Mouse (Mus musculus): ENCODE measurements around the gene Epor. TPM values are rescaled to one million over a fixed set of nuclear protein-coding genes. Genes with fewer than 3 reads are reported as not detected.

The Epor gene
- polyA plus RNA-seq, 1 experiment from 2014 or later, result 9.6 TPM

DNA sequence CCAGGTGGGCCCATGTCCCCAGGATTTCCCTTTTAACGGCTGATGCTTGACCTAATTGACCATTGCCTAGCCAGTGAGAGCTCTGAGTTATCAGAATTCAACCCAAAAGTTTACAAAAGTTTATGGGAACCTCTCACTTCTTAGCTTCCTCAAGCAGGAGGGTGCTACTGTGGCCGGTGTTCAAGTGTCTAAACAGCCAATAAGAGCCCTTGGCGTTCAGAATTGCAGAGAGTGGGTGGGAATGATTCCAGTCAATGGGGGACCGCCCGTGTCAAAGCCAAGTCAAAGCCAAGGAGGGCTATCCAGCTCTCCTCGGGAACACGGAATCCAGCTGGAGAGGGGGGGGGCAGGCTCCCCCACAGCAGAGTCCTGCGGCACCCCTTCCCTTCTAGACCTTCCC lies 15.2 kb downstream of the Epor start:
- Histone ChIP-seq H3K36me3 (no peaks in the 10 kb centered on the region), H3K4me1 (replicated peaks) (peaks cover 19% of the 10 kb centered on the region), H3K27ac (no peak overlapping the region), H3K4me3 (no peak overlapping the region), H3K9me3 (no peaks in the 10 kb centered on the region; the same call in 1 of the 2 replicates), H3K27me3 (ENCODE audit: insufficient read depth, poor library complexity, severe bottlenecking) (peaks cover 52% of the 10 kb centered on the region)
- DNase-seq (ENCODE audit: low spot score), result no peak
- 58% methylated on average over 8 of the region's 8 CpGs for WGBS

DNA sequence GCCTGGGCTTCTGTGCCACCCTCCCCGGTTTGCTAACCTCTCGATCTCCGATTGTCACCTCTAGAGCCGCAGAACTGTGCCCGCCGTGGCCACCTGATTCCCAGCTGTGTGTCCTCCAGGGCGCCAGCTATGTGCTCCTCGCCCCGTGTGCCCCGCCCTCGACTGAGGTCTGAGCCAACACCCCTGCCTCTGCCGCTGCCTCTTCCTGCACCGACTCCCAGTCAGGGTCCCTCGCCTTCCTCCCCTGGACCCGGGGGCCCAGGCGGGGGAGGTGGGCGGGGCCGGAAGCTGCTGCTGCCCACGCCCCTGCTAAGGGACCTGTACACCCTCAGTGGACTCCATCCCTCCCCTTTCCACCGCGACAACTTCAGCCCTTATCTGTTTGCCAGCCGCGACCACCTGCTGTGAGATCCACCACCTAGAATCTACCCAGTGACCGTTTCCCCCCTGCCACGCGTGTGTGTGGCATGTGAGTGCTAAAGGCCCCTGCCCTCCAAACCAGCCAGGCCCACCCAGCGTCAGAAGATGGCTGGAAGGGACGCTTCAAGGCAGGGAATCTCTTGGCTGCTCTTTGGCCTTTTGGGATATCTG lies 15.7 kb downstream of the Epor start:
- Histone ChIP-seq H3K27ac (no peak overlapping the region), H3K36me3 (no peaks in the 10 kb centered on the region), H3K27me3 (ENCODE audit: insufficient read depth, poor library complexity, severe bottlenecking) (peaks cover 54% of the 10 kb centered on the region), H3K4me1 (replicated peaks) (peaks cover 17% of the 10 kb centered on the region), H3K4me3 (peak overlapping the region; percentile 36), H3K9me3 (no peaks in the 10 kb centered on the region; the same call in 1 of the 2 replicates)
- DNase-seq (ENCODE audit: low spot score), result no peak
- 5% methylated on average over 28 of the region's 28 CpGs for WGBS

DNA sequence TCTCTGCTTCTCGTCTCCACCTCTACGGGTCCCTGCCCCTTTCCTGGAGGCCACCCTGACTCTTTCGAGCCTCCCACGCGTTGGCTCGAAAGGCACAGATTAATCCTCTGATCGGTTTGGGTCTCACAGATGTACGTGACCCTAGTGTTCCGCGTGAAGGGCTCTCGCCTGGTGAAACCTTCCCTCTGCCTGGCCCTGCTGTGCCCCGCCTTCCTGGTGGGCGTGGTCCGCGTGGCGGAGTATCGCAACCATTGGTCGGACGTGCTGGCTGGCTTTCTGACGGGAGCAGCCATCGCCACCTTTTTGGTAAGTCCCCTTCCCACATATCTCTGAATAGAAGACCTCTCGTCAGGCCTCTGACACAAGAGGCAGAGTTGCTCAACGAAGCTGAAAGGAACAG lies 19.0 kb downstream of the Epor start:
- H3K9me3 ChIP-seq, result no peaks in the 10 kb centered on the region
- H3K36me3 ChIP-seq, result peaks cover 11% of the 10 kb centered on the region
- H3K4me3 ChIP-seq, result peak overlapping the region; percentile 9; the same call in 1 of the 2 replicates
- peaks cover 50% of the 10 kb centered on the region for H3K27me3 ChIP-seq (ENCODE audit: insufficient read depth, poor library complexity, severe bottlenecking)
- H3K27ac ChIP-seq, result no peak overlapping the region
- WGBS, result 23% methylated on average over 23 of the region's 23 CpGs
- peaks cover 17% of the 10 kb centered on the region for H3K4me1 ChIP-seq (replicated peaks)
- DNase-seq (ENCODE audit: low spot score), result peak; percentile 30

DNA sequence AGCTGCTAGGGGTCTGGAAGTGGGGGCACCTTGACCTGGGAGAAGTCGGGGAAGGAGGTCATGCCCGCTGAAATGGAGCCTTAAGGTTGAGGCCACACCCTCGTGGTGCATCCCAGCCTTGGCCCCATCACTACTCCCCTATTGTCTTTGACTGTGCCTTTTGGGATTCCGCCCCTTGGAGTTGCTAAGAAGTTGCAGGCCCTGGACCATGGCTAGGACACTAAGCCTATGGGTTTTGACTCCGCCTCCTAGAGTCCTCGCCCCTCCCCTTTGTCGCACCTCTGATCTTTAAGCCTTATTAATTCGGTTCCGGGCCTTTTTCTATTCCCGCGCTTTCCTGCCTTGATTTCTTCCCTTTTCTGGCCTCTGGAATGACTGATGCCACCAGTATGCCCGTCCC lies 19.7 kb downstream of the Epor start:
- Histone ChIP-seq H3K36me3 (peaks cover 11% of the 10 kb centered on the region), H3K27me3 (ENCODE audit: insufficient read depth, poor library complexity, severe bottlenecking) (peaks cover 47% of the 10 kb centered on the region)
- no peak for DNase-seq (ENCODE audit: low spot score)

DNA sequence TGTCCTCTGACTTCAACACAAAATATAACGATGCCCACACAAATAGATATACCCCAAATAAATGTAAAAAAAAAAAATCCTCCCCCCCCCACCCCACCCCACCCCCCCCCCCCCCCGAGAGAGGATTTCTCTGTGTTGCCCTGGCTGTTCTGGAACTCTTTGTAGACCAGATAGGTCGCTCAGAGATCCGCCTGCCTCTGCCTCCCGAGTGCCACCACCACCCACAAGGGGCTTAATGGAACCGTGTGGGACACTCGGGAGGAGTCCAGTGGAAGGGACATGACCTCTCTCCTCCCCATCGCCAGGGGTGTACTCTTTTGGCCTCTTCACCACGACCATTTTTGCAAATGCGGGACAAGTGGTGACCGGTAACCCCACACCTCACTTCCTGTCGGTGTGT lies 20.3 kb downstream of the Epor start:
- H3K27me3 ChIP-seq (ENCODE audit: insufficient read depth, poor library complexity, severe bottlenecking), result peaks cover 46% of the 10 kb centered on the region
- WGBS, result 75% methylated on average over 12 of the region's 12 CpGs
- H3K9me3 ChIP-seq, result no peaks in the 10 kb centered on the region
- peaks cover 11% of the 10 kb centered on the region for H3K36me3 ChIP-seq
- no peak overlapping the region for H3K27ac ChIP-seq
- H3K4me3 ChIP-seq, result no peak overlapping the region
- peaks cover 21% of the 10 kb centered on the region for H3K4me1 ChIP-seq (replicated peaks)
- no peak for DNase-seq (ENCODE audit: low spot score)

More for the DNA sequence above, 19.7 kb downstream of the Epor start:
- 55% methylated on average over 12 of the region's 12 CpGs for WGBS
- no peak overlapping the region for H3K27ac ChIP-seq
- H3K4me3 ChIP-seq, result no peak overlapping the region
- H3K4me1 ChIP-seq (replicated peaks), result peaks cover 17% of the 10 kb centered on the region
- no peaks in the 10 kb centered on the region for H3K9me3 ChIP-seq

DNA sequence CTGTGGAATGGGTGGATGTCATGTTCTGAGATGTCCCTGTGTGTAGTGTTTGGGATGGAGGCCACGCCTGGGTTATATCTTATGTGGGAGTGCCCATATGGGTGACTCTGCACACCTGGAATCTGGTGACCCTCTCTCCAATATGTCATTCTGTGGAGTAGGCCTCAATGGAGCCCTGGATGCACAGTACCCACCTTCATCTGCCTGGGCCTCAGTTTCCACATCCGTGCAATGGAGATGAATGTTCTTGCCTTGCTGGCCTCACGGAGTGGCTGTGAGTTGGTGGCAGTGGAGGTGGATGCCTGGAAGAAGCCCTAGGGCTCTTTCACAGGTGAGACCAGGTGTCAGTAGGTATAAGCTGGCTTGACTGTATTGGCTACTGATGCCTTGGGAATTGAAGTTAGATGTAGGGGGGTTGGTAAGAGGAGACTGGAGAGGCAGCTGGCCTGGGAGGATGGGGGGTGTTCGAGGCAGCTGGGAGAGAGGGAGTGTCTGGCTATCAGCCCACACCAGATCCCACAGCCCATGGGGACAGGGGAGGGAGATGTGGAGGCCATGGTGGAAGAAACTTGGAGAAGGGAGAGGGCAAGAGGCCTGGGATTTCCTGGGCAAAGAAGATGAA lies 25.0 kb downstream of the Epor start:
- Histone ChIP-seq H3K36me3 (peaks cover 11% of the 10 kb centered on the region), H3K4me1 (replicated peaks) (peaks cover 21% of the 10 kb centered on the region), H3K27ac (no peak overlapping the region), H3K4me3 (peak overlapping the region; percentile 62; the same call in 1 of the 2 replicates), H3K9me3 (no peaks in the 10 kb centered on the region), H3K27me3 (ENCODE audit: insufficient read depth, poor library complexity, severe bottlenecking) (peaks cover 25% of the 10 kb centered on the region)
- no peak for DNase-seq (ENCODE audit: low spot score)
- 89% methylated on average over 4 of the region's 4 CpGs for WGBS

DNA sequence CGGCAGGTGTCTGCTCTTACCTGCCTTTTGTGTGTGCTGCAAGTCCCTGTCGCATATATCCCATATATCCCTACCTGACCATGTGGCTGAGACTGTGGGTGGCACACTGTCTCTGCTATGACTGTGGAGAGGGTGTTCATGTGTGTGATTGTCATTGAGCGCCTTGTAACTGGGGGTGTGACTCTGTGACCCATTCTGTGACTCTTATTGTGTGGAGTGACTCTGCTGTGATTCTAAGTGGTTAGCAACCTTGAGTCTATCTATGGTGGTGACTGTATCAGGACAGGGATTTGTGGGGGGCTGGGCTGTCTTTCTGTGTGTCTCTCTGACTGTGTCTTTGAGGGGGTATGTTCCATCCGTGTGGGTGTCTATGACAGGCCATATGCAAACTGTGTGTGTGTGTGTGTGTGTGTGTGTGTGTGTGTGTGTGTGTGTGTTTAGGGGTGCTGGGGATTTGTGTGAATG lies 25.6 kb downstream of the Epor start:
- no peaks in the 10 kb centered on the region for H3K9me3 ChIP-seq
- DNase-seq (ENCODE audit: low spot score), result no peak
- peaks cover 11% of the 10 kb centered on the region for H3K36me3 ChIP-seq
- 75% methylated on average over 4 of the region's 4 CpGs for WGBS
- H3K4me3 ChIP-seq, result peak overlapping the region; percentile 62
- H3K27me3 ChIP-seq (ENCODE audit: insufficient read depth, poor library complexity, severe bottlenecking), result peaks cover 28% of the 10 kb centered on the region
- peaks cover 24% of the 10 kb centered on the region for H3K4me1 ChIP-seq (replicated peaks)
- H3K27ac ChIP-seq, result 0 out of 2 replicates have a peak overlapping the region, but pooled peaks have one; percentile 85

DNA sequence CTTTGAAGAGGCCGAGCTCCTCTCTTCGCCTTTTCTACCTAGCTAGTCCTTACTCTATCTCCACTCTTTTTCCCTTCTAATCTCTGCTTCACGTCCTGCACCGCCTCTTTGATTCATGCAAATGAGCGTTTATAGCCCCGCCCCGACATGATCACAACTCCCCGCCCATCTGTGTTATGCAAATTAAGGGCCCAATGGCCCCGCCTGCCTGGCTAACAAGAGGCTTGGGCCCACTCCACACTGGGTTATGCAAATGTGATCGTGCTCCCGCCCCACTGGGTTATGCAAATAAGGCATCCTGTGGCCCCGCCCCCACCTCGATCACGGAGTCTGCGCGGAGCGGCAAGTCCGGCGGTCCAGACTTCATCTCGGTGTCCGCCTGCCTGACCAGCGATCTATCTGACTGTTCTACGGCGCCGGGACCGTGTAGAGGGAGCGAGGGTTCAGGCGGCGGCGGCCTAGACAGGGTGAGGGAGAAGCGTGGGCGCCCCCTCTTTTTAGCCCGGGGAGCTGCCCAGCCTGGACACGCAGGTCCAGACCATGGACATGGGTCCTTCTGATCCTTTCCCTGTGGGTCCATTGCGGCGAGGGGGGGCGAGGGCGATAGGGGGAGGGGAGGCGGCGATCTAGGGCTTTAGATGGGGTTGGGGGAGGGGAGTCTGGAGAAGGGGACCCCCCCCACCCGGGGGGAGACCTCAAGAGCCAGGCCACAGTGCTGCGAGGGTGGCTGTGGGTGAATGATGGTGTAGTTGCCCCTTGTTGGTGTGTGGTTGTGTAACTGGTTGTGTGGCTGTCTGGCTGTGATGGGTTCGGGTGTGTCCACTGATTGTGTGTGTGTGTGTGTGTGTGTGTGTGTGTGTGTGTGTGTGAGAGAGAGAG lies 26.4 kb downstream of the Epor start, which contains the start of gene Plppr2:
TSS of gene Plppr2 (plus strand) at position 342 of the 879 bp plus-strand sequence.
- no peaks in the 10 kb centered on the region for H3K9me3 ChIP-seq
- H3K4me1 ChIP-seq (replicated peaks), result peaks cover 24% of the 10 kb centered on the region
- peak; percentile 98 for DNase-seq (ENCODE audit: low spot score)
- peaks cover 30% of the 10 kb centered on the region for H3K27me3 ChIP-seq (ENCODE audit: insufficient read depth, poor library complexity, severe bottlenecking)
- peaks cover 11% of the 10 kb centered on the region for H3K36me3 ChIP-seq
- WGBS, result 3% methylated on average over 42 of the region's 43 CpGs
- peak within 1 kb of the TSS; percentile 85 for H3K27ac ChIP-seq
- H3K4me3 ChIP-seq, result peak within 1 kb of the TSS; percentile 62

DNA sequence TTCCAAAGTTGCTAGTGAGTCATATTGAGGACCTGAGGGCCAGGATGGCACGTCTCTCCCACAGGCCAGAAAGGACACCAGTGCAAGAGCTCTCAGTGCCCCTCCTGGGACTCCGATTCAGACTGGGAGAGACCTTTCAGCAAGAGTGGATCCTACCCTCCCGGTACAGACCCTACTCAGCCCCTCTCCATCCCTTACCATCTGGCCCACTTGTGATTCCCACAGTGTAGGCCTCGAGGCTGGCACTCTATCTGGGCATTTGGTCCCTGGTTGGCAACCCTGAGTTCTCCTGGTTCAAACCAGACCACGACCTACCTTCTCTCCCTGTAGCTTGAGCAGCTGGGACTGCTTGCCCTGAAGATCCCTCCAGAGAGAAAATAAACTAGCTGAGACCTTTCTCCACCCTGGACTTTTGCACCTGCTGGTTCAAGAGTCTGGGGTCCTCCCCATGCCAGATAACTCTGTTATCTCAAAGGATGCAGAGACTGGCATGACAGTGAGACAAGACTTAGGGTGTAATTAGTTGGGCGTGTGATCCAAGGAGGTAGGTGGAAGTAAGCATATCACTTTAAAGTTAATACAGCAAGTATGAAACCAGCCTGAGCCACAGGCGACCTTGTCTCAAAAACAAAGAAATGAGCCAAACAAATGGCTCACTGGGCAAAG lies 27.7 kb downstream of the Epor start:
- no peak for DNase-seq (ENCODE audit: low spot score)
- Histone ChIP-seq H3K4me3 (no peak overlapping the region), H3K4me1 (replicated peaks) (peaks cover 24% of the 10 kb centered on the region), H3K36me3 (peaks cover 1% of the 10 kb centered on the region), H3K27ac (no peak overlapping the region), H3K9me3 (no peaks in the 10 kb centered on the region), H3K27me3 (ENCODE audit: insufficient read depth, poor library complexity, severe bottlenecking) (peaks cover 30% of the 10 kb centered on the region)
- 87% methylated on average over 7 of the region's 7 CpGs for WGBS

DNA sequence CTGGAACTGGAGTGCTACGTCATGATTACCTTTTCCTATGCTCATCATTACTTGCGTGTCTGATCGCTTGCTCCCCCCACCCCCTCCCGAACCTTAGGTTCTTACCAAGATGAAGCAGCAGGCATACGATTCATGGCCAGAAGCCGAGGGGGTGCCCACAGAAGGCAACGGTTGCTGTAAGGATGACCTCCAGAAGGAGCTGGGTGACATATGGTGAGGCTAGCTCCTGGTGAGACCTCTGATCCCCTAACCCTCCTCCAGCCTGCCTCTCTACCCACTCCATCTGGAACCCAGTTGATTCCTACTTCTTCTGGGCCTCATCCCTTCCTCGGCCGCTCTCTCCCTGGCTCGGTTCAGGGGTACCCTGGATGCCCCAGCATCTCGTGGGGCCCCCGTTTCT lies 29.3 kb downstream of the Epor start:
- no peak for DNase-seq (ENCODE audit: low spot score)
- WGBS, result 87% methylated on average over 12 of the region's 12 CpGs
- no peak overlapping the region for H3K4me3 ChIP-seq
- peaks cover 30% of the 10 kb centered on the region for H3K27me3 ChIP-seq (ENCODE audit: insufficient read depth, poor library complexity, severe bottlenecking)
- no peak overlapping the region for H3K27ac ChIP-seq
- H3K4me1 ChIP-seq (replicated peaks), result peaks cover 24% of the 10 kb centered on the region
- no peaks in the 10 kb centered on the region for H3K36me3 ChIP-seq
- no peaks in the 10 kb centered on the region for H3K9me3 ChIP-seq

DNA sequence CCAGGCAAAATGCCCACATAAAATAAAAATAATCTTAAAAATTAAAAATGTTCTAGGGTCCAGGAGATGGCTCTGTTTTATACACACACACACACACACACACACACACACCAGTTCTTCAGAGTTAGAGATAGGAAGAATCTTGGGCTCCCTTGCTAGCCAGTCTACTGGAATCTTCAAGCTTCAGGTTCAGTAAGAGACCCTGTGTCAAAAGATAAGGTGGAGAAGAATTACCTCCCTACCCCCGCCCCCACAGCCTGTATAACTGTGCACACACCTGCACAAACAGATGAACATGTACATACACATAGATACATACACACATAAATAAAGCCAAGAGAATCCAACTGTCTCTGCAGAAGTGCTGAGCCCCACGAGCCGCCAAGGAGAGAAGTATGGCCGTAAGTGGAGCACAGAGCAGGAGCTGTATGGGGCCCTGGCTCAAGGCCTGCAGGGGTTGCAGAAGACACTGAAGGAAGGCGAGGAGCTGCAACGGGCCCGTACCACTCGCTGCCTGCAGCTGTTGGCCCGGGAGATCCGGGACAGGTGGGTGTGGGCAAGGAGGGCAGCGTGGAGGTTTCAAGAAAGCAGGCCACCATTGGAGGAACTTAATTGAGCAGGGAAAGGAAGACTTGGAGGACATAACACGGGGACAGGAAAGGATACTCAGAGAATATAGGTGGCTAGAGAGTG lies 30.7 kb downstream of the Epor start:
- 59% methylated on average over 12 of the region's 12 CpGs for WGBS

DNA sequence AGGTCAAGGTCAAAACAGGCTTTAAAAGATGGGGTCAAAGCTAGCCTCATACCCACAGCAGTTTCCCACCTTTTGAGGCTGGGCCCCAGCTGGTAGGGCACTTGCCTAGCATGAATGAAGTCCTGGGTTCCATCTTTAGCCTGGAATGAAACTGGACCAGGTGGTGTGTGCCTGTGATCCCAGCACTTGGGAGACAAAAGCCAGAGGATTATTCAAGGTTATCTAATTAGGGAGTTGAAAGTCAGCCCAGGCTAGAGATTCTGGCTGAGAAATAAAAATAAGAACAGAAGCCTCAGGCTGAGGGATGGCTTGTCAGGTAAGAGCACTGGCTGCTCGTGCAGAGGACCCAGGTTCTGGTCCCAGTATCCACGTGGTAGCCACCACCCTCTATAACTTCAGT lies 31.3 kb downstream of the Epor start:
- H3K4me3 ChIP-seq, result no peak overlapping the region
- H3K36me3 ChIP-seq, result no peaks in the 10 kb centered on the region
- peaks cover 20% of the 10 kb centered on the region for H3K27me3 ChIP-seq (ENCODE audit: insufficient read depth, poor library complexity, severe bottlenecking)
- peaks cover 15% of the 10 kb centered on the region for H3K4me1 ChIP-seq (replicated peaks)
- WGBS, result 78% methylated on average over 2 of the region's 2 CpGs
- H3K9me3 ChIP-seq, result no peaks in the 10 kb centered on the region
- H3K27ac ChIP-seq, result no peak overlapping the region
- no peak for DNase-seq (ENCODE audit: low spot score)

More for the DNA sequence above, 30.7 kb downstream of the Epor start:
- Histone ChIP-seq H3K9me3 (no peaks in the 10 kb centered on the region), H3K4me1 (replicated peaks) (peaks cover 18% of the 10 kb centered on the region), H3K27ac (no peak overlapping the region), H3K27me3 (ENCODE audit: insufficient read depth, poor library complexity, severe bottlenecking) (peaks cover 21% of the 10 kb centered on the region), H3K36me3 (no peaks in the 10 kb centered on the region), H3K4me3 (no peak overlapping the region)
- no peak for DNase-seq (ENCODE audit: low spot score)

All from hindbrain, embryonic 10.5 days (tissue).